ENCODE assay signal across 17 mouse cellular contexts in the genomic region with DNA sequence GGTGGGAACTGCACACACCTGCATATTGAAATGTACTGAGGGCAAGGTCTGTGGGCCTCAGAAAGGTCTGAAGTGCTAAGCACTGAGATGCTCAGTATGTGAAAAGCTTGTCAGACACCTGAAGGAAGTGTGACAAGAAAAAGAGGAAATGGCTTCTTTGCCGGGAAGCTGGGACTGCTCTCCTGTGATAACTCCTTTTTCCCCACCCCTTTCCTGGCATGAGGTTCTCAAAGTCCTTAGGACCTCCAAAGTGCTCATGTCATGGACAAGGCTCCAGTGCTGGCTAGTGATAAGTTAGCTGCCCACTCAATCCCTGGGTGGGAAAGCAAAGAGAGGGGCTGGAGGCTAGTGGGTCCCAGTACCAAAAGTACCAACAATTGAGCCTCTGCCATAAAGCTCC. TPM values are rescaled to one million over a fixed set of nuclear protein-coding genes. Genes with fewer than 3 reads are reported as not detected.
DNase-seq lines count a peak whose midpoint lies in the region; ATAC-seq and TF ChIP-seq lines count a peak whose summit lies in the region.
"Had no signal": no experiment of that assay in that cellular context is flagged by ENCODE, and none has a peak within 500 bp of the region (broad histone marks: within the 10 kb centered on the region; RNA-seq: fewer than 3 reads in every experiment).

No protein-coding gene starts in this region.

- DNase-seq in heart, adult 2 months = peak in 1 of 2 experiments; percentile 44
- DNase-seq in heart, postnatal 14 days = no peak
- DNase-seq in liver, adult 2 months (ENCODE audit: extremely low read depth, low read depth, low spot score) = no peak
- DNase-seq in liver, embryonic 11.5 days (ENCODE audit: low spot score) = no peak
- DNase-seq in MEL (ENCODE audit: low read depth, low spot score) = peak; percentile 76
- no peak for DNase-seq in spleen, postnatal 14 days (ENCODE audit: low spot score in 2 of 2)
- DNase-seq in kidney, adult 11 months = no peak
- DNase-seq: cerebellum, postnatal 25 days; kidney, postnatal 14 days; lung, adult 18-20 months; right cerebral cortex, postnatal 25 days; thymus, postnatal 36 days had no signal

- H3K4me1 ChIP-seq in heart, adult 2 months (ENCODE audit: control insufficient read depth, insufficient read depth, low read length) = peaks cover 44% of the 10 kb centered on the region
- peaks cover 33% of the 10 kb centered on the region for H3K4me1 ChIP-seq in liver, adult 2 months (ENCODE audit: control insufficient read depth, insufficient read depth, low read length)
- H3K4me1 ChIP-seq in liver, embryonic 11.5 days (replicated peaks; ENCODE audit: control insufficient read depth, insufficient read depth, low read length) = peaks cover 23% of the 10 kb centered on the region
- H3K4me1 ChIP-seq in MEL (ENCODE audit: control insufficient read depth in 1 of 2, insufficient read depth in 2 of 2, low read length in 2 of 2) = peaks cover 9 to 29% of the 10 kb centered on the region in 2 experiments
- H3K4me1 ChIP-seq in megakaryocyte, embryonic 14.5 days = peaks cover 99% of the 10 kb centered on the region
- H3K4me1 ChIP-seq: midbrain, embryonic 12.5 days had no signal

- TF ChIP-seq EP300 in heart, adult 2 months (IDR thresholded peaks at IDR 0.05; ENCODE audit: insufficient read depth, low read depth, low read length) = no peak
- TF ChIP-seq EP300 in MEL (IDR thresholded peaks at IDR 0.05; ENCODE audit: low read depth in 1 of 2, low read length in 2 of 2) = peak; percentile 76 to 91

- no peak for TF ChIP-seq RAD21 in MEL (IDR thresholded peaks at IDR 0.05; ENCODE audit: low read depth, low read length)

- peaks cover 20% of the 10 kb centered on the region for H3K79me2 ChIP-seq in heart, adult 2 months (replicated peaks; ENCODE audit: control insufficient read depth, insufficient read depth, low read length)
- peaks cover 51% of the 10 kb centered on the region for H3K79me2 ChIP-seq in liver, adult 2 months (ENCODE audit: control insufficient read depth, insufficient read depth, low read length)
- H3K79me2 ChIP-seq in MEL (ENCODE audit: control insufficient read depth, insufficient read depth, low read length, poor library complexity) = peaks cover 87% of the 10 kb centered on the region

- TF ChIP-seq POLR2A in heart, adult 2 months (IDR thresholded peaks at IDR 0.05; ENCODE audit: insufficient read depth, low read depth, low read length) = no peak
- no peak for TF ChIP-seq POLR2A in liver, adult 2 months (IDR thresholded peaks at IDR 0.05; ENCODE audit: extremely low read depth, insufficient read depth, low read length)
- TF ChIP-seq POLR2A in MEL (IDR thresholded peaks at IDR 0.05; ENCODE audit: control insufficient read depth in 1 of 2, insufficient read depth in 1 of 2, low read depth in 1 of 2, low read length in 2 of 2, poor library complexity in 1 of 2) = no peak

- no peak for ATAC-seq in liver, embryonic 11.5 days (replicated peaks; ENCODE audit: low FRiP score)

- H3K9me3 ChIP-seq in liver, embryonic 11.5 days (ENCODE audit: control insufficient read depth, low read length) = no peaks in the 10 kb centered on the region
- H3K9me3 ChIP-seq in MEL (replicated peaks; ENCODE audit: insufficient read depth, low read length) = no peaks in the 10 kb centered on the region
- H3K9me3 ChIP-seq in megakaryocyte, embryonic 14.5 days = no peaks in the 10 kb centered on the region
- H3K9me3 ChIP-seq: embryonic facial prominence, embryonic 12.5 days; G1E; midbrain, embryonic 12.5 days had no signal

- peaks cover 15% of the 10 kb centered on the region for H3K36me3 ChIP-seq in heart, adult 2 months (ENCODE audit: control insufficient read depth, insufficient read depth, low read length)
- H3K36me3 ChIP-seq in liver, adult 2 months (ENCODE audit: control insufficient read depth, insufficient read depth, low read length) = no peaks in the 10 kb centered on the region
- H3K36me3 ChIP-seq in liver, embryonic 11.5 days (ENCODE audit: control insufficient read depth, insufficient read depth, low read length) = no peaks in the 10 kb centered on the region
- H3K36me3 ChIP-seq in MEL (ENCODE audit: control insufficient read depth in 1 of 2, insufficient read depth in 2 of 2, low read length in 2 of 2) = peaks cover 1 to 32% of the 10 kb centered on the region in 2 experiments; a peak in 3 of 4 replicates
- peaks cover 48% of the 10 kb centered on the region for H3K36me3 ChIP-seq in megakaryocyte, embryonic 14.5 days (replicated peaks; ENCODE audit: low read length)
- H3K36me3 ChIP-seq: embryonic facial prominence, embryonic 12.5 days had no signal

- no peak for TF ChIP-seq CTCF in heart, adult 2 months (IDR thresholded peaks at IDR 0.05)
- TF ChIP-seq CTCF in liver, adult 2 months (IDR thresholded peaks at IDR 0.05; ENCODE audit: low read depth, low read length) = no peak
- no peak for TF ChIP-seq CTCF in MEL (IDR thresholded peaks at IDR 0.05 in 2 of 3, conservative IDR thresholded peaks at IDR 0.05 in 1 of 3; ENCODE audit: control insufficient read depth in 1 of 3, insufficient read depth in 1 of 3, low read depth in 2 of 3, low read length in 3 of 3, poor library complexity in 1 of 3, severe bottlenecking in 1 of 3)

- WGBS in heart, adult 2 months = 12% methylated on average over 1 of the region's 1 CpGs
- 50% methylated on average over 1 of the region's 1 CpGs for WGBS in liver, adult 2 months
- 36% methylated on average over 1 of the region's 1 CpGs for WGBS in liver, embryonic 11.5 days

- H3K4me3 ChIP-seq in heart, adult 2 months = no peak overlapping the region
- H3K4me3 ChIP-seq in liver, adult 2 months (ENCODE audit: insufficient read depth, low read depth, low read length) = no peak overlapping the region
- H3K4me3 ChIP-seq in liver, embryonic 11.5 days (ENCODE audit: low read depth, low read length) = no peak overlapping the region
- no peak overlapping the region for H3K4me3 ChIP-seq in MEL (ENCODE audit: control insufficient read depth in 1 of 2, insufficient read depth in 1 of 2, low read depth in 2 of 2, low read length in 2 of 2)
- H3K4me3 ChIP-seq in megakaryocyte, embryonic 14.5 days (replicated peaks) = peak overlapping the region; percentile 29
- H3K4me3 ChIP-seq: embryonic facial prominence, embryonic 12.5 days; midbrain, embryonic 12.5 days; myocyte had no signal

- intact Hi-C loops in heart, adult 2 months (cut with DNase I) = loop anchor here (2.0 to 5.0 kb wide), 3 partner anchors 23 to 45 kb away; no protein-coding TSS in a partner anchor
- intact Hi-C loops in heart, postnatal 14 days (cut with DNase I) = no loop called here

- H3K27me3 ChIP-seq in heart, adult 2 months (ENCODE audit: control insufficient read depth, insufficient read depth, low read length) = no peaks in the 10 kb centered on the region
- H3K27me3 ChIP-seq in liver, adult 2 months (ENCODE audit: control insufficient read depth, insufficient read depth, low read length) = no peaks in the 10 kb centered on the region
- H3K27me3 ChIP-seq in liver, embryonic 11.5 days (replicated peaks; ENCODE audit: control insufficient read depth, insufficient read depth, low read length) = no peaks in the 10 kb centered on the region
- no peaks in the 10 kb centered on the region for H3K27me3 ChIP-seq in MEL (ENCODE audit: control insufficient read depth in 1 of 2, insufficient read depth in 2 of 2, low read length in 2 of 2)
- no peaks in the 10 kb centered on the region for H3K27me3 ChIP-seq in megakaryocyte, embryonic 14.5 days (replicated peaks)
- H3K27me3 ChIP-seq: embryonic facial prominence, embryonic 12.5 days; midbrain, embryonic 12.5 days had no signal

- H3K9ac ChIP-seq in heart, adult 2 months (ENCODE audit: low read depth, low read length) = no peak overlapping the region
- H3K9ac ChIP-seq in liver, adult 2 months (ENCODE audit: low read depth, low read length) = no peak overlapping the region
- no peak overlapping the region for H3K9ac ChIP-seq in liver, embryonic 11.5 days (ENCODE audit: low read depth, low read length)
- H3K9ac ChIP-seq in MEL (ENCODE audit: control insufficient read depth, low read depth, low read length, poor library complexity, severe bottlenecking) = no peak overlapping the region
- H3K9ac ChIP-seq: embryonic facial prominence, embryonic 12.5 days; midbrain, embryonic 12.5 days had no signal

- peak overlapping the region; percentile 66 for H3K27ac ChIP-seq in heart, adult 2 months
- H3K27ac ChIP-seq in liver, adult 2 months (replicated peaks; ENCODE audit: insufficient read depth, low read depth, low read length) = peak overlapping the region; percentile 18; the same call in 1 of the 2 replicates
- H3K27ac ChIP-seq in liver, embryonic 11.5 days (ENCODE audit: low read depth, low read length) = no peak overlapping the region
- H3K27ac ChIP-seq in MEL (ENCODE audit: control insufficient read depth, low read depth, low read length) = peak overlapping the region; percentile 7; the same call in 1 of the 2 replicates
- H3K27ac ChIP-seq: embryonic facial prominence, embryonic 12.5 days; midbrain, embryonic 12.5 days had no signal

- no peak overlapping the region for H3K4me2 ChIP-seq in liver, embryonic 11.5 days
- H3K4me2 ChIP-seq: embryonic facial prominence, embryonic 12.5 days; midbrain, embryonic 12.5 days had no signal

RNA-seq across cellular contexts. Expression of a gene that starts 38.8 kb away (rescaled TPM):
- 10 to 100 TPM; 36.4 TPM for total RNA-seq in heart, adult 2 months (2021)
- polyA plus RNA-seq in heart, adult 2 months (2012; rRNA removed) = 23.7 and 24.7 TPM in 2 replicates
- total RNA-seq in heart, postnatal 14 days (2021) = 10 to 100 TPM; 41.7 to 41.9 TPM
- 11.2 and 16.8 TPM in 2 replicates for total RNA-seq in liver, adult 2 months (2014; rRNA removed)
- polyA plus RNA-seq in liver, adult 2 months (2012; rRNA removed) = 35.0 and 35.5 TPM in 2 replicates
- polyA plus RNA-seq in liver, embryonic 11.5 days (2014; fragmentation: Nextera tagmentation; extraction: Ambion mirVana) = 72.6 and 75.3 TPM in 2 replicates
- total RNA-seq in MEL (2012; rRNA removed) = 101 and 111 TPM in 2 replicates
- polyA plus RNA-seq in MEL (2012; ENCODE audit: insufficient read depth in 1 of 2, insufficient read length in 2 of 2, low read depth in 1 of 2, low replicate concordance in 2 of 2, missing spikeins in 1 of 2) = 100 to 1,000 TPM in 1 of 2 experiments, 10 to 100 TPM in 1; 38.0 to 129 TPM
- polyA plus RNA-seq in megakaryocyte, embryonic 14.5 days (2012; ENCODE audit: insufficient read depth, low replicate concordance) = 83.9 and 88.5 TPM in 2 replicates

RNA-seq across cellular contexts. Expression of a gene that starts 54.9 kb away (rescaled TPM):
- total RNA-seq in heart, adult 2 months (2021) = 10 to 100 TPM; 13.3 to 16.8 TPM
- polyA plus RNA-seq in heart, adult 2 months (2012; rRNA removed) = 11.5 and 14.2 TPM in 2 replicates
- total RNA-seq in heart, postnatal 14 days (2021) = 10 to 100 TPM; 10.4 to 10.7 TPM
- 0.20 and 0.83 TPM in 2 replicates for total RNA-seq in liver, adult 2 months (2014; rRNA removed)
- polyA plus RNA-seq in liver, adult 2 months (2012; rRNA removed) = 1.4 and 2.0 TPM in 2 replicates
- polyA plus RNA-seq in liver, embryonic 11.5 days (2014; fragmentation: Nextera tagmentation; extraction: Ambion mirVana) = 1.7 and 1.9 TPM in 2 replicates
- total RNA-seq in MEL (2012; rRNA removed) = 1.2 and 8.2 TPM in 2 replicates
- 1 to 10 TPM in 1 of 2 experiments, not detected in 1; 5.3 TPM for polyA plus RNA-seq in MEL (2012; ENCODE audit: insufficient read depth in 1 of 2, insufficient read length in 2 of 2, low read depth in 1 of 2, low replicate concordance in 2 of 2, missing spikeins in 1 of 2)
- polyA plus RNA-seq in megakaryocyte, embryonic 14.5 days (2012; ENCODE audit: insufficient read depth, low replicate concordance) = 4.7 and 13.7 TPM in 2 replicates

RNA-seq across cellular contexts. Expression of a gene that starts 55.1 kb away (rescaled TPM):
- 100 to 1,000 TPM; 417 to 492 TPM for total RNA-seq in heart, adult 2 months (2021)
- polyA plus RNA-seq in heart, adult 2 months (2012; rRNA removed) = 443 and 488 TPM in 2 replicates
- total RNA-seq in heart, postnatal 14 days (2021) = 100 to 1,000 TPM; 404 to 405 TPM
- total RNA-seq in liver, adult 2 months (2014; rRNA removed) = 132 and 141 TPM in 2 replicates
- 206 and 221 TPM in 2 replicates for polyA plus RNA-seq in liver, adult 2 months (2012; rRNA removed)
- 145 and 159 TPM in 2 replicates for polyA plus RNA-seq in liver, embryonic 11.5 days (2014; fragmentation: Nextera tagmentation; extraction: Ambion mirVana)
- total RNA-seq in MEL (2012; rRNA removed) = 114 and 122 TPM in 2 replicates
- 10 to 100 TPM in 1 of 2 experiments, not detected in 1; 97.7 TPM for polyA plus RNA-seq in MEL (2012; ENCODE audit: insufficient read depth in 1 of 2, insufficient read length in 2 of 2, low read depth in 1 of 2, low replicate concordance in 2 of 2, missing spikeins in 1 of 2)
- 31.7 and 195 TPM in 2 replicates for polyA plus RNA-seq in megakaryocyte, embryonic 14.5 days (2012; ENCODE audit: insufficient read depth, low replicate concordance)

RNA-seq across cellular contexts. Expression of a gene that starts 55.4 kb away (rescaled TPM):
- total RNA-seq in heart, adult 2 months (2021) = under 1 TPM; 0.16 to 0.23 TPM
- 0.23 and 0.49 TPM in 2 replicates for polyA plus RNA-seq in heart, adult 2 months (2012; rRNA removed)
- not detected for total RNA-seq in heart, postnatal 14 days (2021)
- total RNA-seq in liver, adult 2 months (2014; rRNA removed) = not detected in 2 replicates
- 0.09 TPM in 1 of 2 replicates, not detected in the other for polyA plus RNA-seq in liver, adult 2 months (2012; rRNA removed)
- 4.5 and 5.2 TPM in 2 replicates for polyA plus RNA-seq in liver, embryonic 11.5 days (2014; fragmentation: Nextera tagmentation; extraction: Ambion mirVana)
- 2.1 and 3.4 TPM in 2 replicates for total RNA-seq in MEL (2012; rRNA removed)
- 1 to 10 TPM in 1 of 2 experiments, not detected in 1; 3.8 TPM for polyA plus RNA-seq in MEL (2012; ENCODE audit: insufficient read depth in 1 of 2, insufficient read length in 2 of 2, low read depth in 1 of 2, low replicate concordance in 2 of 2, missing spikeins in 1 of 2)
- 1.3 and 5.3 TPM in 2 replicates for polyA plus RNA-seq in megakaryocyte, embryonic 14.5 days (2012; ENCODE audit: insufficient read depth, low replicate concordance)
